Mouse (Mus musculus) CH12.LX (cell line): Measurements from ENCODE around the gene Atp7a. TPM values are rescaled to one million over a fixed set of nuclear protein-coding genes. Genes with fewer than 3 reads are reported as not detected.
A peak's percentile ranks its signal among the peaks of the same experiment; 100 is the strongest.

Source experiments
- DNase-seq: peaks from one replicate; pipeline ENCODE4 v3.0.0-alpha.2; 2013; ENCODE audit errors: extremely low read depth
- H3K27ac ChIP-seq: 2 replicates; pipeline ENCODE4 v1.5.1; 2012; ENCODE audit warnings: low read depth, mild to moderate bottlenecking, control low read depth, moderate library complexity; ENCODE audit not compliant: insufficient read depth
- H3K27me3 ChIP-seq: replicated peaks from 2 replicates; pipeline ENCODE3; 2012; ENCODE audit warnings: inconsistent platforms
- H3K36me3 ChIP-seq, 2 experiments: replicated peaks in 1 of 2; 2 replicates each; pipeline versions ENCODE3 to v1.6.1; 2012; ENCODE audit warnings: inconsistent platforms in 1 of 2, low read length in 1 of 2, mild to moderate bottlenecking in 1 of 2, mixed read lengths in 1 of 2, moderate library complexity in 1 of 2; ENCODE audit not compliant: control insufficient read depth in 1 of 2, insufficient read depth in 1 of 2
- H3K4me1 ChIP-seq, 2 experiments: 2 replicates each; pipeline ENCODE4 v1.6.1; 2012; ENCODE audit warnings: inconsistent platforms in 1 of 2, moderate library complexity in 1 of 2; ENCODE audit not compliant: insufficient read depth in 2 of 2, control insufficient read depth in 1 of 2
- H3K4me2 ChIP-seq: 2 replicates; pipeline ENCODE4 v1.6.1; 2012; ENCODE audit warnings: low read depth, mild to moderate bottlenecking, control low read depth; ENCODE audit not compliant: poor library complexity, insufficient read depth, severe bottlenecking
- H3K4me3 ChIP-seq, 3 experiments: fragments of 150-350 bp in 1 of 3; sonication (generic) in 1 of 3; replicated peaks in 1 of 3; 2 replicates each; pipeline versions ENCODE3 to v1.5.1; 2011 to 2012; ENCODE audit warnings: low read depth in 2 of 3, low read length in 2 of 3, mild to moderate bottlenecking in 2 of 3, moderate library complexity in 2 of 3, control low read depth in 1 of 3, improper control_type of control experiment in 1 of 3, inconsistent platforms in 1 of 3, mixed read lengths in 1 of 3; ENCODE audit not compliant: poor library complexity in 1 of 3
- H3K79me2 ChIP-seq: replicated peaks from 2 replicates; pipeline ENCODE4 v1.6.1; 2012; ENCODE audit warnings: mild to moderate bottlenecking, moderate library complexity; ENCODE audit not compliant: control insufficient read depth, poor library complexity, insufficient read depth, severe bottlenecking; ENCODE audit errors: extremely low read depth
- H3K9ac ChIP-seq: 2 replicates; pipeline ENCODE4 v1.6.1; 2012; ENCODE audit warnings: low read depth, mild to moderate bottlenecking, control low read depth, moderate library complexity; ENCODE audit not compliant: insufficient read depth
- H3K9me3 ChIP-seq: replicated peaks from 2 replicates; pipeline ENCODE3; 2012; ENCODE audit warnings: low read length, inconsistent platforms, mixed read lengths
- BHLHE40 ChIP-seq: IDR thresholded peaks from 2 replicates; pipeline ENCODE4 v1.6.1; 2011; ENCODE audit warnings: mild to moderate bottlenecking, low read depth, low read length, improper control_type of control experiment
- CHD1 ChIP-seq: IDR thresholded peaks from 2 replicates; pipeline ENCODE4 v1.6.1; 2012; ENCODE audit warnings: low read depth, low read length, improper control_type of control experiment, inconsistent platforms
- CHD2 ChIP-seq: IDR thresholded peaks from 2 replicates; pipeline ENCODE4 v1.6.1; 2011; ENCODE audit warnings: low read length, improper control_type of control experiment
- CTCF ChIP-seq, 2 experiments: IDR thresholded peaks in 1 of 2; conservative IDR thresholded peaks in 1 of 2; 2 replicates each; pipeline ENCODE4 v1.5.1; 2011 to 2012; ENCODE audit warnings: low read depth in 2 of 2, low read length in 2 of 2, improper control_type of control experiment in 1 of 2, inconsistent platforms in 1 of 2, mild to moderate bottlenecking in 1 of 2, moderate library complexity in 1 of 2
- E2F4 ChIP-seq: IDR thresholded peaks from 2 replicates; pipeline ENCODE4 v1.6.1; 2011; ENCODE audit warnings: low read depth, low read length, improper control_type of control experiment; ENCODE audit not compliant: insufficient replicate concordance
- ELF1 ChIP-seq: IDR thresholded peaks from 2 replicates; pipeline ENCODE4 v1.6.1; 2014; ENCODE audit warnings: low read depth, mild to moderate bottlenecking, inconsistent platforms, low read length, improper control_type of control experiment
- EP300 ChIP-seq: IDR thresholded peaks from 2 replicates; pipeline ENCODE4 v1.6.1; 2011; ENCODE audit warnings: low read length, improper control_type of control experiment
- ETS1 ChIP-seq: conservative IDR thresholded peaks from 2 replicates; pipeline ENCODE4 v1.6.1; 2012; ENCODE audit warnings: low read depth, mild to moderate bottlenecking, inconsistent platforms, low read length, improper control_type of control experiment, moderate library complexity
- GABPA ChIP-seq: IDR thresholded peaks from 2 replicates; pipeline ENCODE4 v1.6.1; 2012; ENCODE audit warnings: low read depth, low read length, improper control_type of control experiment, inconsistent platforms; ENCODE audit not compliant: insufficient replicate concordance
- HCFC1 ChIP-seq: IDR thresholded peaks from 2 replicates; pipeline ENCODE4 v1.6.1; 2012; ENCODE audit warnings: low read depth, mild to moderate bottlenecking, inconsistent platforms, low read length, improper control_type of control experiment
- IRF4 ChIP-seq: IDR thresholded peaks from 2 replicates; pipeline ENCODE4 v1.6.1; 2014; ENCODE audit warnings: low read depth, mild to moderate bottlenecking, inconsistent platforms, low read length, improper control_type of control experiment
- JUN ChIP-seq: IDR thresholded peaks from 2 replicates; pipeline ENCODE4 v1.6.1; 2011; ENCODE audit warnings: low read depth, mild to moderate bottlenecking, low read length, improper control_type of control experiment, moderate library complexity; ENCODE audit not compliant: insufficient read depth
- JUND ChIP-seq: conservative IDR thresholded peaks from 2 replicates; pipeline ENCODE4 v1.6.1; 2011; ENCODE audit warnings: low read depth, low read length, improper control_type of control experiment
- KAT2A ChIP-seq: IDR thresholded peaks from 2 replicates; pipeline ENCODE4 v1.6.1; 2012; ENCODE audit warnings: low read length, improper control_type of control experiment, inconsistent platforms; ENCODE audit not compliant: insufficient replicate concordance
- MAFK ChIP-seq: IDR thresholded peaks from 2 replicates; pipeline ENCODE4 v1.6.1; 2011; ENCODE audit warnings: low read length, improper control_type of control experiment; ENCODE audit not compliant: insufficient replicate concordance
- MAX ChIP-seq: IDR thresholded peaks from 2 replicates; pipeline ENCODE4 v1.6.1; 2011; ENCODE audit warnings: low read length, improper control_type of control experiment
- MXI1 ChIP-seq: IDR thresholded peaks from 2 replicates; pipeline ENCODE4 v1.6.1; 2011; ENCODE audit warnings: mild to moderate bottlenecking, low read depth, low read length, improper control_type of control experiment
- MYC ChIP-seq: IDR thresholded peaks from 2 replicates; pipeline ENCODE4 v1.6.1; 2011; ENCODE audit warnings: low read depth, mild to moderate bottlenecking, improper control_type of control experiment, low read length
- NELFE ChIP-seq: IDR thresholded peaks from 2 replicates; pipeline ENCODE4 v1.6.1; 2011; ENCODE audit warnings: low read depth, low read length, improper control_type of control experiment
- NRF1 ChIP-seq: IDR thresholded peaks from 2 replicates; pipeline ENCODE4 v1.6.1; 2014; ENCODE audit warnings: low read depth, mild to moderate bottlenecking, inconsistent platforms, low read length, improper control_type of control experiment, moderate library complexity
- POLR2AphosphoS2 ChIP-seq: IDR thresholded peaks from 2 replicates; pipeline ENCODE4 v1.6.1; 2011; ENCODE audit warnings: low read depth, low read length, improper control_type of control experiment
- RAD21 ChIP-seq: IDR thresholded peaks from 2 replicates; pipeline ENCODE4 v1.6.1; 2011; ENCODE audit warnings: low read depth, mild to moderate bottlenecking, low read length, improper control_type of control experiment, moderate library complexity
- RCOR1 ChIP-seq: conservative IDR thresholded peaks from 2 replicates; pipeline ENCODE4 v1.6.1; 2012; ENCODE audit warnings: low read depth, mild to moderate bottlenecking, inconsistent platforms, low read length, improper control_type of control experiment
- SIN3A ChIP-seq: IDR thresholded peaks from 2 replicates; pipeline ENCODE4 v1.6.1; 2012; ENCODE audit warnings: low read length, improper control_type of control experiment, inconsistent platforms
- TBP ChIP-seq: conservative IDR thresholded peaks from 2 replicates; pipeline ENCODE4 v1.6.1; 2011; ENCODE audit warnings: low read depth, low read length, improper control_type of control experiment
- TCF12 ChIP-seq: IDR thresholded peaks from 2 replicates; pipeline ENCODE4 v1.6.1; 2014; ENCODE audit warnings: low read depth, mild to moderate bottlenecking, inconsistent platforms, low read length, improper control_type of control experiment
- UBTF ChIP-seq: IDR thresholded peaks from 2 replicates; pipeline ENCODE4 v1.6.1; 2012; ENCODE audit warnings: low read depth, mild to moderate bottlenecking, inconsistent platforms, low read length, improper control_type of control experiment, moderate library complexity
- USF1 ChIP-seq: IDR thresholded peaks from 2 replicates; pipeline ENCODE4 v1.6.1; 2014; ENCODE audit warnings: low read depth, mild to moderate bottlenecking, inconsistent platforms, low read length, improper control_type of control experiment
- USF2 ChIP-seq: conservative IDR thresholded peaks from 2 replicates; pipeline ENCODE4 v1.6.1; 2011; ENCODE audit warnings: low read depth, low read length, improper control_type of control experiment
- ZC3H11A ChIP-seq: IDR thresholded peaks from 2 replicates; pipeline ENCODE4 v1.6.1; 2012; ENCODE audit warnings: low read depth, mild to moderate bottlenecking, inconsistent platforms, low read length, improper control_type of control experiment
- ZKSCAN1 ChIP-seq: IDR thresholded peaks from 2 replicates; pipeline ENCODE4 v1.6.1; 2012; ENCODE audit warnings: low read depth, inconsistent platforms, low read length, improper control_type of control experiment, borderline replicate concordance
- ZNF384 ChIP-seq: IDR thresholded peaks from 2 replicates; pipeline ENCODE4 v1.6.1; 2012; ENCODE audit warnings: low read depth, low read length, improper control_type of control experiment, inconsistent platforms
- dilution Hi-C: fragments of 300-500 bp; cut with MboI; formaldehyde crosslinking; loops from 2 replicates; pipeline ENCODE4 v1.14.3; 2020; ENCODE audit warnings: low sequenced_read_pairs; ENCODE audit not compliant: extremely low pct_unique_long_range_greater_than_20kb, extremely low pct_ligation_motif_present
- in situ Hi-C: fragments of 300-500 bp; cut with MboI; formaldehyde crosslinking; loops from 3 replicates; pipeline ENCODE4 v1.14.3; 2019; ENCODE audit warnings: low sequenced_read_pairs, low pct_ligation_motif_present, low pct_unique_long_range_greater_than_20kb, mixed read lengths
- polyA plus RNA-seq: library from polyadenylated mRNA; unstranded; fragments of >175 nt; gene quantifications from 2 replicates; pipeline ENCODE4 v1.2.1, GENCODE M21; 2012; ENCODE audit warnings: low read depth; ENCODE audit not compliant: insufficient read length
- total RNA-seq, 2 experiments: library from RNA; depleted of rRNA; stranded (reverse); fragments of 300-350 nt in 1 of 2; fragments of >200 nt in 1 of 2; gene quantifications; 2 replicates each; pipeline ENCODE4 v1.2.3; 2012 to 2014

Atp7a gene
- total and polyA plus RNA-seq, 3 experiments: 2.2 to 5.4 (median 4.0) TPM

- Histone ChIP-seq H3K27ac (peak overlapping the region; percentile 49; the same call in 1 of the 2 replicates), H3K4me2 (peak overlapping the region; percentile 81), H3K4me1 (peaks cover 3 to 40% of the 10 kb centered on the region in 2 experiments; a peak in 3 of 4 replicates), H3K9me3 (no peaks in the 10 kb centered on the region), H3K36me3 (no peaks in the 10 kb centered on the region), H3K9ac (no peak overlapping the region), H3K27me3 (no peaks in the 10 kb centered on the region), H3K79me2 (no peaks in the 10 kb centered on the region), H3K4me3 (peak overlapping the region in 2 of 3 experiments; percentile 6 to 29)
- dilution Hi-C loops (no loop called here), in situ Hi-C loops (no loop called here)
- DNase-seq: peak; percentile 53
- TF ChIP-seq TBP (no peak), POLR2AphosphoS2 (no peak), SIN3A (peak; percentile 76), E2F4 (no peak), MXI1 (peak; percentile 49), ETS1 (peak; percentile 68), CHD2 (no peak), CHD1 (no peak), ZNF384 (no peak), ZKSCAN1 (no peak), HCFC1 (no peak), MYC (no peak), ZC3H11A (no peak), GABPA (no peak), MAFK (0 out of 2 replicates have a peak, but pooled peaks have one; percentile 7), NRF1 (no peak), MAX (peak; percentile 15; the same call in 1 of the 2 replicates), UBTF (no peak), RAD21 (no peak), JUN (no peak), RCOR1 (no peak), TCF12 (peak; percentile 34; the same call in 1 of the 2 replicates), ELF1 (no peak), USF1 (no peak), USF2 (no peak), BHLHE40 (peak; percentile 64), IRF4 (0 out of 2 replicates have a peak, but pooled peaks have one; percentile 23), CTCF (conservative IDR thresholded peaks at IDR 0.05 in 1 of 2, IDR thresholded peaks at IDR 0.05 in 1 of 2; ENCODE audit: low read depth in 2 of 2, low read length in 2 of 2) (no peak), NELFE (no peak), JUND (no peak), EP300 (peak; percentile 58; the same call in 1 of the 2 replicates), KAT2A (no peak)
Measured at GRCm38 (mm10) chrX:106135916-106136575, 109.0 kb downstream of the Atp7a start.
